19 mouse cellular contexts compared by ENCODE assay signal in the genomic region with DNA sequence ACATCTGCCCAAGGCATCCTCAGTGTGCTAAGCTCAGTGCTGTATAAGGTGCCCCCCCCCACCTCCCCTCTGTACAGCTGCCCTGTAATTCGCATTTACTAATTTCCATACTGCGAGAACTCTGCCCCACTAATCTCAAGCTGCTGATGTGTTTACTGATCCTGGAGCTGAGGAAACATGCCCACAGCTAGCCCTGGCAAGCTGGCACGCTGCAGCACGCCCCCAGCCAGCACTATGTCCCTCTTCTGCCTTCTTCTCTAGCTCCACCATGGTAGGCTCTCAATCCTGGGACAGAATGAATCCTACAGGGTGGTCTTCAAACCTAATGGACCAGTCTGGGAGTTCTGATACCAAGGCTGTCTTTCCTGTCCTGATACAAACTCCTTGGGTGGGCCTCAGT.
"Had no signal": no experiment of that assay in that cellular context is flagged by ENCODE, and none has a peak within 500 bp of the region (broad histone marks: within the 10 kb centered on the region; RNA-seq: fewer than 3 reads in every experiment).

No protein-coding gene starts in this region.

- H3K4me1 ChIP-seq: limb, embryonic 10.5 days; limb, embryonic 13.5 days; liver, embryonic 12.5 days; liver, embryonic 15.5 days; lung, embryonic 15.5 days; megakaryocyte, embryonic 14.5 days; midbrain, embryonic 10.5 days; midbrain, embryonic 13.5 days had no signal

- DNase-seq: kidney, adult 18-20 months; kidney, adult 9 months; kidney, postnatal 14 days; kidney, postnatal 4 days; liver; lung, adult 18-20 months; lung, postnatal 10 days; lung, postnatal 36 days; thymus, adult 18-20 months; thymus, postnatal 4 days had no signal

- H3K4me3 ChIP-seq: limb, embryonic 10.5 days; limb, embryonic 13.5 days; liver, embryonic 12.5 days; liver, embryonic 15.5 days; lung, embryonic 15.5 days; megakaryocyte, embryonic 14.5 days; midbrain, embryonic 10.5 days; midbrain, embryonic 13.5 days; myocyte had no signal

- H3K27ac ChIP-seq: limb, embryonic 10.5 days; limb, embryonic 13.5 days; liver, embryonic 12.5 days; liver, embryonic 15.5 days; lung, embryonic 15.5 days; midbrain, embryonic 10.5 days; midbrain, embryonic 13.5 days had no signal
